Mouse (Mus musculus): ENCODE data around the gene Serpina3g. TPM values are rescaled to one million over a fixed set of nuclear protein-coding genes. Genes with fewer than 3 reads are reported as not detected.

Gene Serpina3g
- polyA plus RNA-seq, 1 experiment from 2014 or later: 0.35 TPM

GRCm38 (mm10) chr12:104261041-104261440 is 25.0 kb downstream of the Serpina3g start:
- H3K27me3 ChIP-seq (ENCODE audit: control insufficient read depth, insufficient read depth, low read length): no peaks in the 10 kb centered on the region
- H3K27ac ChIP-seq (replicated peaks; ENCODE audit: low read depth, low read length): no peak overlapping the region
- ATAC-seq (ENCODE audit: insufficient number of reproducible peaks, low FRiP score, low TSS enrichment, low read depth) (no peak), DNase-seq (ENCODE audit: low spot score) (no peak)
- no peaks in the 10 kb centered on the region for H3K36me3 ChIP-seq (ENCODE audit: control insufficient read depth, insufficient read depth, low read length)
- H3K9ac ChIP-seq (ENCODE audit: low read length): no peak overlapping the region
- 47% methylated on average over 3 of the region's 3 CpGs for WGBS
- no peak overlapping the region for H3K4me3 ChIP-seq (ENCODE audit: low read depth, low read length)
- no peak overlapping the region for H3K4me2 ChIP-seq (ENCODE audit: low read depth, severe bottlenecking)
- H3K4me1 ChIP-seq (ENCODE audit: control insufficient read depth, insufficient read depth, low read length): peaks cover 5% of the 10 kb centered on the region; the same call in 1 of the 2 replicates
- no peaks in the 10 kb centered on the region for H3K9me3 ChIP-seq (ENCODE audit: control insufficient read depth, low read length)

DNA sequence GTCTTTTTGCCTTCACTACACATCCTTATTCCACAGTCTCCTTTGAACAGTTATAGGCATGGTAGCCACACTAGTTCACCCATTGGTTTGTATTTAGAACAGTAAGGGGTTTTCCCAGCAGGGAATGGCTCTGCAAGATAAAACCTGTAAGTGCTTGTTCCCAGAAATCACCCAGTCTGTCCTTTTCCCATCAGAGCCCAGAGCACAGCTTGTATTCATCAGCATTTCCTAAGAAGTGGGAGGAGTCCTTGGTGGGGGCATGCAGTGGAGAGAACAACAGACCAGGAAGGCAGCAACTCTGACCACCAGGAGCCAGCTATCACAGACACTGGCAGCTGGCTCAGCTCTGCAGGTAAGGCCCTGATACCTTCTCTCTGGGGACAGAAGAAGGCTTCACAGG is 26.8 kb downstream of the Serpina3g start, which contains the start of gene Serpina3i:
Gene Serpina3i, plus strand, starts transcription at position 260 of the 400 bp plus-strand sequence.
- ATAC-seq (ENCODE audit: insufficient number of reproducible peaks, low FRiP score, low TSS enrichment, low read depth) (no peak), DNase-seq (ENCODE audit: low spot score) (no peak)
- H3K27me3 ChIP-seq (ENCODE audit: control insufficient read depth, insufficient read depth, low read length): no peaks in the 10 kb centered on the region
- H3K9ac ChIP-seq (ENCODE audit: low read length): no peak within 1 kb of the TSS
- H3K9me3 ChIP-seq (ENCODE audit: control insufficient read depth, low read length): no peaks in the 10 kb centered on the region
- no peaks in the 10 kb centered on the region for H3K36me3 ChIP-seq (ENCODE audit: control insufficient read depth, insufficient read depth, low read length)
- peaks cover 5% of the 10 kb centered on the region; the same call in 1 of the 2 replicates for H3K4me1 ChIP-seq (ENCODE audit: control insufficient read depth, insufficient read depth, low read length)
- no peak within 1 kb of the TSS for H3K4me2 ChIP-seq (ENCODE audit: low read depth, severe bottlenecking)
- no peak within 1 kb of the TSS for H3K4me3 ChIP-seq (ENCODE audit: low read depth, low read length)
- no peak within 1 kb of the TSS for H3K27ac ChIP-seq (replicated peaks; ENCODE audit: low read depth, low read length)

DNA sequence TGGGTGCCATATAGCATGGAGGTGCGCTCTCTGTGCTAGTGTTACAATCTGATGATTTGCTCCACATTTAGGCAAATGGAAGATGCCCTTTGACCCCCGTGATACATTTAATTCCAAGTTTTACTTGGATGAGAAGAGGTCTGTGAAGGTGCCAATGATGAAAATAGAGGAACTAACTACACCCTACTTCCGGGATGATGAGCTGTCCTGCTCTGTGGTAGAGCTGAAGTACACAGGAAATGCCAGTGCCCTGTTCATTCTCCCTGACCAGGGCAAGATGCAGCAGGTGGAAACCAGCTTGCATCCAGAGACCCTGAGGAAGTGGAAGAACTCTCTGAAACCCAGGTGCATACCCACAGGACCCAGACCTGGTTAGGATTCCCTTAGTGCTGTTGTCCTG is 30.3 kb downstream of the Serpina3g start:
- Histone ChIP-seq H3K4me1 (ENCODE audit: control insufficient read depth, insufficient read depth, low read length) (peaks cover 5% of the 10 kb centered on the region; the same call in 1 of the 2 replicates), H3K36me3 (ENCODE audit: control insufficient read depth, insufficient read depth, low read length) (no peaks in the 10 kb centered on the region), H3K27me3 (ENCODE audit: control insufficient read depth, insufficient read depth, low read length) (no peaks in the 10 kb centered on the region), H3K9ac (ENCODE audit: low read length) (no peak overlapping the region), H3K4me3 (ENCODE audit: low read depth, low read length) (no peak overlapping the region), H3K4me2 (ENCODE audit: low read depth, severe bottlenecking) (no peak overlapping the region), H3K9me3 (ENCODE audit: control insufficient read depth, low read length) (no peaks in the 10 kb centered on the region), H3K27ac (replicated peaks; ENCODE audit: low read depth, low read length) (no peak overlapping the region)
- WGBS: 74% methylated on average over 3 of the region's 3 CpGs
- DNase-seq (ENCODE audit: low spot score): no peak
- no peak for ATAC-seq (ENCODE audit: insufficient number of reproducible peaks, low FRiP score, low TSS enrichment, low read depth)

GRCm38 (mm10) chr12:104278216-104279055 is 42.4 kb downstream of the Serpina3g start:
- Histone ChIP-seq H3K27me3 (ENCODE audit: control insufficient read depth, insufficient read depth, low read length) (no peaks in the 10 kb centered on the region), H3K9me3 (ENCODE audit: control insufficient read depth, low read length) (no peaks in the 10 kb centered on the region), H3K9ac (ENCODE audit: low read length) (no peak overlapping the region), H3K4me2 (ENCODE audit: low read depth, severe bottlenecking) (no peak overlapping the region), H3K36me3 (ENCODE audit: control insufficient read depth, insufficient read depth, low read length) (no peaks in the 10 kb centered on the region), H3K4me1 (ENCODE audit: control insufficient read depth, insufficient read depth, low read length) (no peaks in the 10 kb centered on the region), H3K27ac (replicated peaks; ENCODE audit: low read depth, low read length) (no peak overlapping the region), H3K4me3 (ENCODE audit: low read depth, low read length) (no peak overlapping the region)
- ATAC-seq (ENCODE audit: insufficient number of reproducible peaks, low FRiP score, low TSS enrichment, low read depth) (no peak), DNase-seq (ENCODE audit: low spot score) (no peak)
- WGBS: 78% methylated on average over 18 of the region's 18 CpGs

- H3K4me3 ChIP-seq (ENCODE audit: low read depth, low read length): no peak overlapping the region
- 1% methylated on average over 3 of the region's 3 CpGs for WGBS
- H3K36me3 ChIP-seq (ENCODE audit: control insufficient read depth, insufficient read depth, low read length): no peaks in the 10 kb centered on the region
- H3K9ac ChIP-seq (ENCODE audit: low read length): no peak overlapping the region
- no peak for DNase-seq (ENCODE audit: low spot score)
- H3K4me2 ChIP-seq (ENCODE audit: low read depth, severe bottlenecking): no peak overlapping the region
- H3K27ac ChIP-seq (replicated peaks; ENCODE audit: low read depth, low read length): no peak overlapping the region
- ATAC-seq (ENCODE audit: insufficient number of reproducible peaks, low FRiP score, low TSS enrichment, low read depth): no peak
- H3K9me3 ChIP-seq (ENCODE audit: control insufficient read depth, low read length): no peaks in the 10 kb centered on the region
- no peaks in the 10 kb centered on the region for H3K4me1 ChIP-seq (ENCODE audit: control insufficient read depth, insufficient read depth, low read length)
- H3K27me3 ChIP-seq (ENCODE audit: control insufficient read depth, insufficient read depth, low read length): no peaks in the 10 kb centered on the region
Observed at GRCm38 (mm10) chr12:104279056-104279435, 43.0 kb downstream of the Serpina3g start.

DNA sequence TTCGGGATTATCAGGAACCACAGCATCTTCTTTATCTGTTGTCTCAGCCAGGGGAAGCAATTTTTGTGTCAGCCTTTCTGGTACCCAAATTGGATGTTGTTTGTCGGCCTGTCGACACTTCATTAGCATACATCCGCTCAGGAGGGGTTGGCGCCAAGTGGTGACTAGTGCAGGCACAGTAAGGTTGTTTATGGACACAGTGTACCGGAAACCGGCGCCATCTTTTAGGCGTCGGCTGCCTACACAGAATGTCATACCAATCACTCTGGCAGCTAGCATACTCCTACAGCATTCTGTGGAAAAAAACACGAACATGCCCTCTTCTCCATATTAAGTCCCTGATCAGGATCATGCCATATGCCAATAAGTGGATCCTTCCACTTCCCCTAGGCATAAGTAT is 47.3 kb downstream of the Serpina3g start:
- no peak for ATAC-seq (ENCODE audit: insufficient number of reproducible peaks, low FRiP score, low TSS enrichment, low read depth)

GRCm38 (mm10) chr12:104288336-104288735 is 52.3 kb downstream of the Serpina3g start:
- no peaks in the 10 kb centered on the region for H3K27me3 ChIP-seq (ENCODE audit: control insufficient read depth, insufficient read depth, low read length)

More for the DNA sequence above, 47.3 kb downstream of the Serpina3g start:
- no peak overlapping the region for H3K27ac ChIP-seq (replicated peaks; ENCODE audit: low read depth, low read length)
- no peaks in the 10 kb centered on the region for H3K9me3 ChIP-seq (ENCODE audit: control insufficient read depth, low read length)
- no peaks in the 10 kb centered on the region for H3K4me1 ChIP-seq (ENCODE audit: control insufficient read depth, insufficient read depth, low read length)
- H3K36me3 ChIP-seq (ENCODE audit: control insufficient read depth, insufficient read depth, low read length): no peaks in the 10 kb centered on the region
- no peak overlapping the region for H3K4me3 ChIP-seq (ENCODE audit: low read depth, low read length)
- no peaks in the 10 kb centered on the region for H3K27me3 ChIP-seq (ENCODE audit: control insufficient read depth, insufficient read depth, low read length)
- WGBS: 90% methylated on average over 11 of the region's 11 CpGs
- no peak overlapping the region for H3K9ac ChIP-seq (ENCODE audit: low read length)
- DNase-seq (ENCODE audit: low spot score): no peak
- H3K4me2 ChIP-seq (ENCODE audit: low read depth, severe bottlenecking): no peak overlapping the region

GRCm38 (mm10) chr12:104289872-104290271 is 53.8 kb downstream of the Serpina3g start:
- DNase-seq (ENCODE audit: low spot score) (no peak), ATAC-seq (ENCODE audit: insufficient number of reproducible peaks, low FRiP score, low TSS enrichment, low read depth) (no peak)
- Histone ChIP-seq H3K4me2 (ENCODE audit: low read depth, severe bottlenecking) (no peak overlapping the region), H3K36me3 (ENCODE audit: control insufficient read depth, insufficient read depth, low read length) (no peaks in the 10 kb centered on the region), H3K27ac (replicated peaks; ENCODE audit: low read depth, low read length) (no peak overlapping the region), H3K9me3 (ENCODE audit: control insufficient read depth, low read length) (no peaks in the 10 kb centered on the region), H3K4me1 (ENCODE audit: control insufficient read depth, insufficient read depth, low read length) (no peaks in the 10 kb centered on the region), H3K4me3 (ENCODE audit: low read depth, low read length) (no peak overlapping the region), H3K9ac (ENCODE audit: low read length) (no peak overlapping the region), H3K27me3 (ENCODE audit: control insufficient read depth, insufficient read depth, low read length) (no peaks in the 10 kb centered on the region)
- WGBS: 41% methylated on average over 4 of the region's 4 CpGs

More at GRCm38 (mm10) chr12:104288336-104288735, 52.3 kb downstream of the Serpina3g start:
- Histone ChIP-seq H3K9me3 (ENCODE audit: control insufficient read depth, low read length) (no peaks in the 10 kb centered on the region), H3K27ac (replicated peaks; ENCODE audit: low read depth, low read length) (no peak overlapping the region), H3K9ac (ENCODE audit: low read length) (no peak overlapping the region), H3K36me3 (ENCODE audit: control insufficient read depth, insufficient read depth, low read length) (no peaks in the 10 kb centered on the region), H3K4me2 (ENCODE audit: low read depth, severe bottlenecking) (no peak overlapping the region), H3K4me1 (ENCODE audit: control insufficient read depth, insufficient read depth, low read length) (no peaks in the 10 kb centered on the region), H3K4me3 (ENCODE audit: low read depth, low read length) (no peak overlapping the region)
- DNase-seq (ENCODE audit: low spot score): no peak
- no peak for ATAC-seq (ENCODE audit: insufficient number of reproducible peaks, low FRiP score, low TSS enrichment, low read depth)

All from limb, embryonic 11.5 days (tissue).